Mouse (Mus musculus) forebrain, embryonic 16.5 days (tissue): ENCODE data around the gene Klhl6. TPM values are rescaled to one million over a fixed set of nuclear protein-coding genes. Genes with fewer than 3 reads are reported as not detected.

Experiments used
- ATAC-seq: fragments of 200-750 bp; cut with Nextera tagmentation; 2 replicates; pipeline ENCODE4 v1.8.0; 2017; ENCODE audit warnings: mild to moderate bottlenecking, moderate library complexity
- H3K27ac ChIP-seq: fragments of 300-500 bp; sonication (generic); 2 replicates; pipeline ENCODE4 v1.5.1; 2014; ENCODE audit warnings: low read length, control low read depth
- H3K27me3 ChIP-seq: fragments of 300-500 bp; sonication (generic); replicated peaks from 2 replicates; pipeline ENCODE4 v1.6.1; 2014; ENCODE audit warnings: low read length; ENCODE audit not compliant: control insufficient read depth, insufficient read depth
- H3K36me3 ChIP-seq: fragments of 300-500 bp; sonication (generic); 2 replicates; pipeline ENCODE4 v1.6.1; 2014; ENCODE audit not compliant: control insufficient read depth, insufficient read depth
- H3K4me1 ChIP-seq: fragments of 300-500 bp; sonication (generic); replicated peaks from 2 replicates; pipeline ENCODE4 v1.6.1; 2014; ENCODE audit warnings: low read length; ENCODE audit not compliant: control insufficient read depth, insufficient read depth
- H3K4me2 ChIP-seq: fragments of 300-500 bp; sonication (generic); 2 replicates; pipeline ENCODE4 v1.6.1; 2014; ENCODE audit warnings: mild to moderate bottlenecking, low read length, control low read depth
- H3K4me3 ChIP-seq: fragments of 300-500 bp; sonication (generic); replicated peaks from 2 replicates; pipeline ENCODE4 v1.5.1; 2014; ENCODE audit warnings: mild to moderate bottlenecking, low read length, control low read depth
- H3K9ac ChIP-seq: fragments of 300-500 bp; sonication (generic); replicated peaks from 2 replicates; pipeline ENCODE4 v1.6.1; 2014; ENCODE audit warnings: low read depth, low read length, control low read depth
- H3K9me3 ChIP-seq: fragments of 300-500 bp; sonication (generic); 2 replicates; pipeline ENCODE4 v1.6.1; 2016; ENCODE audit warnings: low read length; ENCODE audit not compliant: control insufficient read depth
- WGBS: fragments of 180-500 bp; shearing (Covaris S2); extraction: QIAGEN DNeasy Blood & Tissue Kit; methylation state at CpG from one replicate; pipeline ENCODE4 v1.1.7; 2014; 5-methylcytosine and 5-hydroxymethylcytosine counted together
- polyA plus RNA-seq: library from polyadenylated mRNA; unstranded; fragments of >200 nt; fragmentation: Nextera tagmentation; extraction: Ambion mirVana; gene quantifications from 2 replicates; pipeline ENCODE4 v1.2.1, GENCODE M21; 2015

Gene Klhl6
- polyA plus RNA-seq, 1 experiment from 2014 or later, result 3.8 TPM

GRCm38 (mm10) chr16:19961070-19961469 lies 21.8 kb downstream of the Klhl6 start:
- Histone ChIP-seq H3K4me3 (no peak overlapping the region), H3K27me3 (no peaks in the 10 kb centered on the region), H3K36me3 (no peaks in the 10 kb centered on the region), H3K27ac (no peak overlapping the region), H3K9ac (no peak overlapping the region), H3K9me3 (no peaks in the 10 kb centered on the region), H3K4me2 (no peak overlapping the region), H3K4me1 (no peaks in the 10 kb centered on the region)
- ATAC-seq, result no peak
- WGBS, result 97% methylated on average over 2 of the region's 2 CpGs

GRCm38 (mm10) chr16:19960407-19961058 lies 22.3 kb downstream of the Klhl6 start:
- Histone ChIP-seq H3K9me3 (no peaks in the 10 kb centered on the region), H3K4me2 (no peak overlapping the region), H3K4me3 (no peak overlapping the region), H3K27ac (no peak overlapping the region), H3K27me3 (no peaks in the 10 kb centered on the region), H3K9ac (no peak overlapping the region), H3K36me3 (no peaks in the 10 kb centered on the region), H3K4me1 (no peaks in the 10 kb centered on the region)
- no peak for ATAC-seq
- 39% methylated on average over 4 of the region's 4 CpGs for WGBS

- Histone ChIP-seq H3K4me1 (no peaks in the 10 kb centered on the region), H3K9ac (no peak overlapping the region), H3K27ac (no peak overlapping the region), H3K36me3 (no peaks in the 10 kb centered on the region), H3K4me3 (no peak overlapping the region), H3K4me2 (no peak overlapping the region), H3K27me3 (no peaks in the 10 kb centered on the region), H3K9me3 (no peaks in the 10 kb centered on the region)
- ATAC-seq, result no peak
- 85% methylated on average over 5 of the region's 5 CpGs for WGBS
Measured at GRCm38 (mm10) chr16:19957051-19957450, 25.8 kb downstream of the Klhl6 start.

GRCm38 (mm10) chr16:19947336-19947735 lies 35.5 kb downstream of the Klhl6 start:
- Histone ChIP-seq H3K4me3 (no peak overlapping the region), H3K36me3 (no peaks in the 10 kb centered on the region), H3K9me3 (no peaks in the 10 kb centered on the region), H3K27ac (no peak overlapping the region), H3K27me3 (no peaks in the 10 kb centered on the region), H3K4me2 (no peak overlapping the region), H3K4me1 (no peaks in the 10 kb centered on the region), H3K9ac (no peak overlapping the region)
- ATAC-seq, result no peak
- 87% methylated on average over 3 of the region's 3 CpGs for WGBS

GRCm38 (mm10) chr16:19946578-19947298 lies 36.1 kb downstream of the Klhl6 start:
- Histone ChIP-seq H3K27me3 (no peaks in the 10 kb centered on the region), H3K4me2 (no peak overlapping the region), H3K9me3 (no peaks in the 10 kb centered on the region), H3K4me1 (no peaks in the 10 kb centered on the region), H3K9ac (no peak overlapping the region), H3K27ac (no peak overlapping the region), H3K36me3 (no peaks in the 10 kb centered on the region), H3K4me3 (no peak overlapping the region)
- 80% methylated on average over 11 of the region's 11 CpGs for WGBS
- ATAC-seq, result no peak

GRCm38 (mm10) chr16:19920823-19921222 lies 62.0 kb downstream of the Klhl6 start:
- Histone ChIP-seq H3K27me3 (no peaks in the 10 kb centered on the region), H3K9ac (no peak overlapping the region), H3K9me3 (no peaks in the 10 kb centered on the region), H3K27ac (no peak overlapping the region), H3K4me3 (no peak overlapping the region), H3K36me3 (no peaks in the 10 kb centered on the region), H3K4me1 (no peaks in the 10 kb centered on the region), H3K4me2 (no peak overlapping the region)
- ATAC-seq, result no peak

- H3K4me3 ChIP-seq, result no peak overlapping the region
- no peaks in the 10 kb centered on the region for H3K4me1 ChIP-seq
- no peak overlapping the region for H3K27ac ChIP-seq
- H3K4me2 ChIP-seq, result no peak overlapping the region
- ATAC-seq, result no peak
- 96% methylated on average over 1 of the region's 1 CpGs for WGBS
- H3K9me3 ChIP-seq, result no peaks in the 10 kb centered on the region
- no peak overlapping the region for H3K9ac ChIP-seq
- H3K27me3 ChIP-seq, result no peaks in the 10 kb centered on the region
- H3K36me3 ChIP-seq, result no peaks in the 10 kb centered on the region
Measured at GRCm38 (mm10) chr16:19918286-19918685, 64.6 kb downstream of the Klhl6 start.

GRCm38 (mm10) chr16:19912582-19912981 lies 70.3 kb downstream of the Klhl6 start:
- H3K27ac ChIP-seq, result no peak overlapping the region
- H3K27me3 ChIP-seq, result no peaks in the 10 kb centered on the region
- no peaks in the 10 kb centered on the region for H3K36me3 ChIP-seq
- no peaks in the 10 kb centered on the region for H3K4me1 ChIP-seq
- no peak overlapping the region for H3K4me2 ChIP-seq
- ATAC-seq, result no peak
- no peak overlapping the region for H3K4me3 ChIP-seq
- H3K9me3 ChIP-seq, result no peaks in the 10 kb centered on the region
- 77% methylated on average over 2 of the region's 2 CpGs for WGBS
- no peak overlapping the region for H3K9ac ChIP-seq

GRCm38 (mm10) chr16:19908291-19908690 lies 74.5 kb downstream of the Klhl6 start:
- H3K27ac ChIP-seq, result no peak overlapping the region
- WGBS, result 61% methylated on average over 3 of the region's 3 CpGs
- no peaks in the 10 kb centered on the region for H3K27me3 ChIP-seq
- H3K4me2 ChIP-seq, result no peak overlapping the region
- no peaks in the 10 kb centered on the region for H3K4me1 ChIP-seq
- no peak overlapping the region for H3K9ac ChIP-seq
- no peaks in the 10 kb centered on the region for H3K36me3 ChIP-seq
- H3K4me3 ChIP-seq, result no peak overlapping the region
- no peak for ATAC-seq
- no peaks in the 10 kb centered on the region for H3K9me3 ChIP-seq
